Mouse (Mus musculus) gastrocnemius, adult 2 months (tissue): Measurements from ENCODE around the gene Grm8. TPM values are rescaled to one million over a fixed set of nuclear protein-coding genes. Genes with fewer than 3 reads are reported as not detected.

Experiments
- DNase-seq: peaks from one replicate; pipeline ENCODE4 v3.0.0; 2022
- H3K27ac ChIP-seq: fragments of 200-600 bp; 2 replicates; pipeline ENCODE4 v1.8.1; 2022; ENCODE audit warnings: mild to moderate bottlenecking
- H3K4me3 ChIP-seq: fragments of 200-600 bp; 2 replicates; pipeline ENCODE4 v1.8.1; 2022; ENCODE audit warnings: mild to moderate bottlenecking, moderate library complexity
- CTCF ChIP-seq: fragments of 200-600 bp; IDR thresholded peaks from 2 replicates; pipeline ENCODE4 v1.8.1; 2022; ENCODE audit warnings: antibody characterized with exemption, mild to moderate bottlenecking, moderate library complexity
- intact Hi-C: fragments of 180-260 bp; cut with DNase I; formaldehyde crosslinking; loops from one replicate; pipeline ENCODE4 v1.15.1; 2025
- long read RNA-seq, 2 experiments: library from polyadenylated mRNA; stranded (forward); transcript quantifications; one replicate each; pipeline ENCODE4 v2.0.0; 2021
- total RNA-seq, 2 experiments: library from RNA; stranded (reverse); gene quantifications; 2 replicates each; pipeline ENCODE4 v1.2.3; 2021

Grm8 gene
- under 1 TPM; 0.20 to 0.36 TPM for total RNA-seq
- long read RNA-seq, experiment 1 = 0 reads
- long read RNA-seq, experiment 2 = 0 reads

- Histone ChIP-seq H3K27ac (no peak within 1 kb of the TSS), H3K4me3 (peak within 1 kb of the TSS; percentile 66)
- no peak for TF ChIP-seq CTCF
- intact Hi-C loops = no loop called here
- DNase-seq = peak; percentile 24
These were observed at the start of gene Grm8 for GRCm38 (mm10) chr6:28135001-28135401. TSS of gene Grm8 (minus strand) at chr6:28135178.

- intact Hi-C loops = no loop called here
- no peak for TF ChIP-seq CTCF
These were observed 35.0 kb upstream of the Grm8 start for GRCm38 (mm10) chr6:28169851-28170539.

GRCm38 (mm10) chr6:28160399-28160798, 25.4 kb upstream of the Grm8 start:
- DNase-seq = no peak
- Histone ChIP-seq H3K27ac (no peak overlapping the region), H3K4me3 (no peak overlapping the region)
- intact Hi-C loops = no loop called here
- TF ChIP-seq CTCF = no peak

More at GRCm38 (mm10) chr6:28169851-28170539, 35.0 kb upstream of the Grm8 start:
- DNase-seq = no peak
- H3K27ac ChIP-seq = no peak overlapping the region
- H3K4me3 ChIP-seq = no peak overlapping the region

GRCm38 (mm10) chr6:28146445-28146844, 11.5 kb upstream of the Grm8 start:
- no peak for DNase-seq
- TF ChIP-seq CTCF = no peak
- intact Hi-C loops = no loop called here
- Histone ChIP-seq H3K4me3 (no peak overlapping the region), H3K27ac (no peak overlapping the region)

GRCm38 (mm10) chr6:28142332-28142731, 7.4 kb upstream of the Grm8 start:
- Histone ChIP-seq H3K27ac (no peak overlapping the region), H3K4me3 (no peak overlapping the region)
- intact Hi-C loops = no loop called here
- no peak for TF ChIP-seq CTCF
- DNase-seq = no peak

GRCm38 (mm10) chr6:28135411-28136233, 644 bp upstream of the Grm8 start:
- DNase-seq = peak; percentile 76
- Histone ChIP-seq H3K27ac (no peak overlapping the region), H3K4me3 (peak overlapping the region; percentile 66)
- TF ChIP-seq CTCF = peak; percentile 77
- intact Hi-C loops = no loop called here

GRCm38 (mm10) chr6:28134251-28134801, 652 bp downstream of the Grm8 start:
- no peak overlapping the region for H3K27ac ChIP-seq
- peak overlapping the region; percentile 66 for H3K4me3 ChIP-seq
- intact Hi-C loops = no loop called here
- no peak for TF ChIP-seq CTCF
- DNase-seq = no peak

GRCm38 (mm10) chr6:28133206-28134063, 1.5 kb downstream of the Grm8 start:
- no peak for DNase-seq
- intact Hi-C loops = no loop called here
- peak overlapping the region; percentile 66 for H3K4me3 ChIP-seq

GRCm38 (mm10) chr6:28132056-28132455, 2.9 kb downstream of the Grm8 start:
- intact Hi-C loops = no loop called here

More at GRCm38 (mm10) chr6:28133206-28134063, 1.5 kb downstream of the Grm8 start:
- no peak overlapping the region for H3K27ac ChIP-seq
- no peak for TF ChIP-seq CTCF

GRCm38 (mm10) chr6:28128871-28129270, 6.1 kb downstream of the Grm8 start:
- Histone ChIP-seq H3K4me3 (no peak overlapping the region), H3K27ac (no peak overlapping the region)

More at GRCm38 (mm10) chr6:28132056-28132455, 2.9 kb downstream of the Grm8 start:
- H3K27ac ChIP-seq = no peak overlapping the region
- no peak for DNase-seq
- no peak overlapping the region for H3K4me3 ChIP-seq
- no peak for TF ChIP-seq CTCF

GRCm38 (mm10) chr6:28115519-28115918, 19.5 kb downstream of the Grm8 start:
- no peak for TF ChIP-seq CTCF
- Histone ChIP-seq H3K27ac (no peak overlapping the region), H3K4me3 (no peak overlapping the region)
- DNase-seq = no peak
- intact Hi-C loops = no loop called here

More at GRCm38 (mm10) chr6:28128871-28129270, 6.1 kb downstream of the Grm8 start:
- no peak for DNase-seq
- intact Hi-C loops = no loop called here
- TF ChIP-seq CTCF = no peak

GRCm38 (mm10) chr6:28114916-28115315, 20.1 kb downstream of the Grm8 start:
- Histone ChIP-seq H3K4me3 (no peak overlapping the region), H3K27ac (no peak overlapping the region)
- DNase-seq = no peak
- intact Hi-C loops = no loop called here
- no peak for TF ChIP-seq CTCF
